Mouse (Mus musculus) liver, embryonic 14.5 days (tissue): ENCODE data around the gene Dnah5.

Experiments used
- CTCF ChIP-seq: IDR thresholded peaks from 2 replicates; pipeline ENCODE4 v1.5.1; 2016; ENCODE audit warnings: antibody characterized with exemption, low read depth, control low read depth
- EP300 ChIP-seq: IDR thresholded peaks from 2 replicates; pipeline ENCODE4 v1.6.1; 2016; ENCODE audit warnings: antibody characterized with exemption, low read depth

- TF ChIP-seq CTCF (no peak), EP300 (no peak)
Observed at GRCm38 (mm10) chr15:28207545-28207944, 4.0 kb downstream of the Dnah5 start.
